Mouse (Mus musculus) CD4-positive naive resting alpha-beta T cell, adult 57 days (primary cell): ENCODE results near the gene Bok. TPM values are rescaled to one million over a fixed set of nuclear protein-coding genes. Genes with fewer than 3 reads are reported as not detected.

Experiments used
- total RNA-seq: library from RNA; stranded (reverse); gene quantifications from one replicate; pipeline ENCODE4 v1.2.4, GENCODE M21; 2023

Bok gene
- total RNA-seq: 0.53 TPM

GRCm38 (mm10) chr1:93685401-93686244 is at the start of gene Bok:
Gene Bok (plus strand): TSS chr1:93685660.

GRCm38 (mm10) chr1:93658559-93658958 is 26.9 kb upstream of the Bok start, which contains the start of gene Stk25:
Gene Stk25 (minus strand): TSS chr1:93658659.

Other genes starting within 250 kb of the Bok start
- 112 TPM for gene Hdlbp, start 206.8 kb upstream of the Bok start, total RNA-seq
- 6.1 TPM for gene Farp2, start 173.6 kb upstream of the Bok start, total RNA-seq
- gene Stk25, start 27.0 kb upstream of the Bok start, total RNA-seq: 113 TPM
- 97.7 TPM for gene Atg4b, start 65.8 kb downstream of the Bok start, total RNA-seq
- gene Thap4, start 69.2 kb downstream of the Bok start, total RNA-seq: 22.7 TPM
- 59.8 TPM for gene Dtymk, start 116.3 kb downstream of the Bok start, total RNA-seq
- gene Ing5, start 118.3 kb downstream of the Bok start, total RNA-seq: 32.4 TPM
- 48.4 TPM for gene D2hgdh, start 139.2 kb downstream of the Bok start, total RNA-seq
- gene Gal3st2, start 175.6 kb downstream of the Bok start, total RNA-seq: not detected
- 0.77 TPM for gene Gal3st2b, start 232.7 kb downstream of the Bok start, total RNA-seq